8 mouse cellular contexts compared by ENCODE assay signal in the genomic region with DNA sequence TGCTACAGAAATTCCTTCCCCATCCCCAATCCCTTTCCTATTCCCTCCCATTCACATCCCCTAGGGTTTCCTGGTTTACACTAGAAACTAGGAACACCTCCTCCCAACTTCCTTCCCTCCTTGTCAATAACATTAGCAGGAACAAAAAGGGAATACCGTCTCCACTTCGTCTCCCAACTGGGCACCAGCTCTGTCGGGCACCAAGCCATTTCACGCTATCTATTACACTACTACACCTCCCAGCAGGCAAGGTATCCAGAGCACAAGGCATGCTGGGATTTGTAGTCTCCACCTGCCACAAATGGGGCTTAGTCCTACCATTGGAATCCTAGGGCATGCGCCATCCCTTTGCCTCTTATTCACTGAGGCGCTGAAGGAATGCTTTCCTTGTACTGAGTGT. TPM values are rescaled to one million over a fixed set of nuclear protein-coding genes. Genes with fewer than 3 reads are reported as not detected.
DNase-seq lines count a peak whose midpoint lies in the region; ATAC-seq and TF ChIP-seq lines count a peak whose summit lies in the region.

No protein-coding gene starts in this region.

- WGBS in forebrain, postnatal 0 days, result 6% methylated on average over 6 of the region's 6 CpGs
- 11% methylated on average over 6 of the region's 6 CpGs for WGBS in hindbrain, embryonic 15.5 days
- 22% methylated on average over 6 of the region's 6 CpGs for WGBS in liver, embryonic 11.5 days
- 11% methylated on average over 6 of the region's 6 CpGs for WGBS in midbrain, postnatal 0 days

- no peak overlapping the region for H3K27ac ChIP-seq in forebrain, postnatal 0 days (ENCODE audit: low read depth, low read length)
- H3K27ac ChIP-seq in hindbrain, embryonic 15.5 days (replicated peaks), result no peak overlapping the region
- no peak overlapping the region for H3K27ac ChIP-seq in liver, embryonic 11.5 days (ENCODE audit: low read depth, low read length)
- H3K27ac ChIP-seq in midbrain, postnatal 0 days (ENCODE audit: low read depth, low read length), result no peak overlapping the region

- peak; percentile 67 to 71 for DNase-seq in right cerebral cortex, postnatal 10 days (ENCODE audit: low spot score in 2 of 2)
- no peak for DNase-seq in right cerebral cortex, postnatal 36 days (ENCODE audit: low spot score in 2 of 2)
- peak; percentile 64 to 74 for DNase-seq in cerebellum, adult 18-20 months
- peak; percentile 70 for DNase-seq in forebrain, postnatal 0 days
- no peak for DNase-seq in liver, embryonic 11.5 days (ENCODE audit: low spot score)
- peak; percentile 76 for DNase-seq in midbrain, postnatal 0 days (ENCODE audit: low spot score)

- no peak overlapping the region for H3K4me3 ChIP-seq in forebrain, postnatal 0 days (ENCODE audit: low read depth, low read length)
- H3K4me3 ChIP-seq in hindbrain, embryonic 15.5 days, result no peak overlapping the region
- no peak overlapping the region for H3K4me3 ChIP-seq in liver, embryonic 11.5 days (ENCODE audit: low read depth, low read length)
- H3K4me3 ChIP-seq in midbrain, postnatal 0 days (ENCODE audit: low read depth, low read length), result no peak overlapping the region

- H3K9me3 ChIP-seq in forebrain, postnatal 0 days (ENCODE audit: low read length), result no peaks in the 10 kb centered on the region
- no peaks in the 10 kb centered on the region for H3K9me3 ChIP-seq in hindbrain, embryonic 15.5 days
- H3K9me3 ChIP-seq in liver, embryonic 11.5 days (ENCODE audit: control insufficient read depth, low read length), result no peaks in the 10 kb centered on the region
- H3K9me3 ChIP-seq in midbrain, postnatal 0 days (ENCODE audit: low read length), result no peaks in the 10 kb centered on the region

- H3K9ac ChIP-seq in forebrain, postnatal 0 days, result no peak overlapping the region
- H3K9ac ChIP-seq in hindbrain, embryonic 15.5 days, result no peak overlapping the region
- H3K9ac ChIP-seq in liver, embryonic 11.5 days (ENCODE audit: low read depth, low read length), result no peak overlapping the region
- H3K9ac ChIP-seq in midbrain, postnatal 0 days (replicated peaks; ENCODE audit: low read length, poor library complexity, severe bottlenecking), result no peak overlapping the region

- no peak overlapping the region for H3K4me2 ChIP-seq in forebrain, postnatal 0 days (ENCODE audit: low read depth)
- H3K4me2 ChIP-seq in hindbrain, embryonic 15.5 days, result peak overlapping the region; percentile 46
- H3K4me2 ChIP-seq in liver, embryonic 11.5 days, result peak overlapping the region; percentile 60
- H3K4me2 ChIP-seq in midbrain, postnatal 0 days (ENCODE audit: low read depth, low read length, poor library complexity, severe bottlenecking), result peak overlapping the region; percentile 18; the same call in 1 of the 2 replicates

- no peak for TF ChIP-seq CTCF in forebrain, postnatal 0 days (IDR thresholded peaks at IDR 0.05; ENCODE audit: low read depth)
- 0 out of 2 replicates have a peak, but pooled peaks have one; percentile 2 for TF ChIP-seq CTCF in midbrain, postnatal 0 days (IDR thresholded peaks at IDR 0.05)

- ATAC-seq in forebrain, postnatal 0 days, result peak; percentile 75
- ATAC-seq in hindbrain, embryonic 15.5 days (ENCODE audit: low FRiP score, low read depth), result peak; percentile 65
- peak; percentile 73 for ATAC-seq in liver, embryonic 11.5 days (replicated peaks; ENCODE audit: low FRiP score)
- peak; percentile 66; the same call in 1 of the 2 replicates for ATAC-seq in midbrain, postnatal 0 days (ENCODE audit: low FRiP score)
- no peak for ATAC-seq in activated CD4-positive, CD25-positive, alpha-beta regulatory T cell, adult 4 months

- peaks cover 22% of the 10 kb centered on the region for H3K27me3 ChIP-seq in forebrain, postnatal 0 days (ENCODE audit: insufficient read depth, low read length)
- H3K27me3 ChIP-seq in hindbrain, embryonic 15.5 days, result peaks cover 31% of the 10 kb centered on the region
- peaks cover 17% of the 10 kb centered on the region for H3K27me3 ChIP-seq in liver, embryonic 11.5 days (replicated peaks; ENCODE audit: control insufficient read depth, insufficient read depth, low read length)
- H3K27me3 ChIP-seq in midbrain, postnatal 0 days (ENCODE audit: insufficient read depth, low read length), result peaks cover 17% of the 10 kb centered on the region

- 0 out of 2 replicates have a peak, but pooled peaks cover 3% of the 10 kb centered on the region for H3K4me1 ChIP-seq in forebrain, postnatal 0 days (ENCODE audit: insufficient read depth)
- H3K4me1 ChIP-seq in hindbrain, embryonic 15.5 days (replicated peaks), result peaks cover 27% of the 10 kb centered on the region
- H3K4me1 ChIP-seq in liver, embryonic 11.5 days (replicated peaks; ENCODE audit: control insufficient read depth, insufficient read depth, low read length), result peaks cover 37% of the 10 kb centered on the region
- peaks cover 10% of the 10 kb centered on the region; the same call in 1 of the 2 replicates for H3K4me1 ChIP-seq in midbrain, postnatal 0 days (ENCODE audit: insufficient read depth, low read length)

- H3K36me3 ChIP-seq in forebrain, postnatal 0 days (ENCODE audit: insufficient read depth), result no peaks in the 10 kb centered on the region
- no peaks in the 10 kb centered on the region for H3K36me3 ChIP-seq in hindbrain, embryonic 15.5 days
- H3K36me3 ChIP-seq in liver, embryonic 11.5 days (ENCODE audit: control insufficient read depth, insufficient read depth, low read length), result no peaks in the 10 kb centered on the region
- H3K36me3 ChIP-seq in midbrain, postnatal 0 days (ENCODE audit: insufficient read depth, low read length), result no peaks in the 10 kb centered on the region

RNA-seq across cellular contexts. Expression of a gene that starts 10.1 kb away (rescaled TPM):
- total RNA-seq in forebrain, postnatal 0 days (2014; rRNA removed), result 14.8 and 22.7 TPM in 2 replicates
- polyA plus RNA-seq in forebrain, postnatal 0 days (2015; fragmentation: Nextera tagmentation; extraction: Ambion mirVana), result 36.7 and 38.3 TPM in 2 replicates
- polyA plus RNA-seq in hindbrain, embryonic 15.5 days (2015; fragmentation: Nextera tagmentation; extraction: Ambion mirVana), result 47.2 and 50.1 TPM in 2 replicates
- polyA plus RNA-seq in liver, embryonic 11.5 days (2014; fragmentation: Nextera tagmentation; extraction: Ambion mirVana), result 22.6 and 23.3 TPM in 2 replicates
- 24.8 and 26.0 TPM in 2 replicates for total RNA-seq in midbrain, postnatal 0 days (2014; rRNA removed)
- polyA plus RNA-seq in midbrain, postnatal 0 days (2015; fragmentation: Nextera tagmentation; extraction: Ambion mirVana), result 46.0 and 47.5 TPM in 2 replicates
- under 1 TPM; 0.12 to 0.13 TPM for polyA plus RNA-seq in activated CD4-positive, CD25-positive, alpha-beta regulatory T cell, adult 4 months (2017; shearing (Covaris generic))

RNA-seq across cellular contexts. Expression of a gene that starts 21.2 kb away (rescaled TPM):
- 29.4 and 42.5 TPM in 2 replicates for total RNA-seq in forebrain, postnatal 0 days (2014; rRNA removed)
- polyA plus RNA-seq in forebrain, postnatal 0 days (2015; fragmentation: Nextera tagmentation; extraction: Ambion mirVana), result 20.5 and 31.2 TPM in 2 replicates
- polyA plus RNA-seq in hindbrain, embryonic 15.5 days (2015; fragmentation: Nextera tagmentation; extraction: Ambion mirVana), result 46.0 and 48.4 TPM in 2 replicates
- polyA plus RNA-seq in liver, embryonic 11.5 days (2014; fragmentation: Nextera tagmentation; extraction: Ambion mirVana), result 52.9 and 57.3 TPM in 2 replicates
- total RNA-seq in midbrain, postnatal 0 days (2014; rRNA removed), result 37.8 and 47.1 TPM in 2 replicates
- polyA plus RNA-seq in midbrain, postnatal 0 days (2015; fragmentation: Nextera tagmentation; extraction: Ambion mirVana), result 34.2 and 40.8 TPM in 2 replicates
- 10 to 100 TPM; 71.0 to 82.0 TPM for polyA plus RNA-seq in activated CD4-positive, CD25-positive, alpha-beta regulatory T cell, adult 4 months (2017; shearing (Covaris generic))

RNA-seq across cellular contexts. Expression of a gene that starts 48.7 kb away (rescaled TPM):
- 132 and 179 TPM in 2 replicates for total RNA-seq in forebrain, postnatal 0 days (2014; rRNA removed)
- polyA plus RNA-seq in forebrain, postnatal 0 days (2015; fragmentation: Nextera tagmentation; extraction: Ambion mirVana), result 121 and 162 TPM in 2 replicates
- polyA plus RNA-seq in hindbrain, embryonic 15.5 days (2015; fragmentation: Nextera tagmentation; extraction: Ambion mirVana), result 147 and 157 TPM in 2 replicates
- polyA plus RNA-seq in liver, embryonic 11.5 days (2014; fragmentation: Nextera tagmentation; extraction: Ambion mirVana), result 55.4 and 60.0 TPM in 2 replicates
- total RNA-seq in midbrain, postnatal 0 days (2014; rRNA removed), result 242 and 247 TPM in 2 replicates
- polyA plus RNA-seq in midbrain, postnatal 0 days (2015; fragmentation: Nextera tagmentation; extraction: Ambion mirVana), result 204 and 210 TPM in 2 replicates
- polyA plus RNA-seq in activated CD4-positive, CD25-positive, alpha-beta regulatory T cell, adult 4 months (2017; shearing (Covaris generic)), result 1 to 10 TPM; 4.3 to 4.7 TPM

Comparison
In these comparisons a context has a peak if more than half of its experiments do, and no peak if none do; other contexts are left out.
1. DNase-seq: peak in right cerebral cortex, postnatal 10 days (2 of 2), cerebellum, adult 18-20 months (2 of 2), forebrain, postnatal 0 days (single experiment) and midbrain, postnatal 0 days (single experiment); none in right cerebral cortex, postnatal 36 days (0 of 2) and liver, embryonic 11.5 days (single experiment).
2. RNA of a gene that starts 10.1 kb away (polyA plus RNA-seq): 47.2 to 50.1 TPM in hindbrain, embryonic 15.5 days, 46.0 to 47.5 TPM in midbrain, postnatal 0 days, 36.7 to 38.3 TPM in forebrain, postnatal 0 days and 22.6 to 23.3 TPM in liver, embryonic 11.5 days; 0.12 to 0.13 TPM in activated CD4-positive, CD25-positive, alpha-beta regulatory T cell, adult 4 months; every median in the first group is over 10 times any median in the second.